Mouse (Mus musculus) bone marrow, adult 2 months (tissue): Measurements from ENCODE around the gene Relb. TPM values are rescaled to one million over a fixed set of nuclear protein-coding genes. Genes with fewer than 3 reads are reported as not detected.
A peak's percentile ranks its signal among the peaks of the same experiment; 100 is the strongest.

Experiments used
- H3K27ac ChIP-seq: fragments of 200-500 bp; 2 replicates; pipeline ENCODE4 v1.5.1; 2012; ENCODE audit warnings: low read depth, mild to moderate bottlenecking, control low read depth, inconsistent platforms, low read length; ENCODE audit not compliant: control insufficient read depth, poor library complexity, insufficient read depth
- H3K4me1 ChIP-seq: fragments of 200-500 bp; 2 replicates; pipeline ENCODE4 v1.6.1; 2011; ENCODE audit warnings: low read length; ENCODE audit not compliant: control insufficient read depth, insufficient read depth
- H3K4me3 ChIP-seq: fragments of 200-500 bp; replicated peaks from 2 replicates; pipeline ENCODE3; 2011; ENCODE audit warnings: mild to moderate bottlenecking, low read depth, low read length, control low read depth; ENCODE audit not compliant: control insufficient read depth
- CTCF ChIP-seq: fragments of 200-500 bp; IDR thresholded peaks from 2 replicates; pipeline ENCODE4 v1.5.1; 2011; ENCODE audit warnings: low read length, control low read depth; ENCODE audit not compliant: control insufficient read depth, insufficient read depth
- POLR2A ChIP-seq: fragments of 200-500 bp; IDR thresholded peaks from 2 replicates; pipeline ENCODE4 v1.6.1; 2011; ENCODE audit warnings: low read depth, mild to moderate bottlenecking, control low read depth, low read length, borderline replicate concordance; ENCODE audit not compliant: control insufficient read depth
- WGBS: fragments of 180-500 bp; shearing (Covaris S2); methylation state at CpG from one replicate; pipeline ENCODE4 v1.1.7; 2018; 5-methylcytosine and 5-hydroxymethylcytosine counted together
- polyA plus RNA-seq: library from polyadenylated mRNA; stranded (reverse); fragments of >200 nt; gene quantifications from 2 replicates; pipeline ENCODE4 v1.2.4, GENCODE M21; 2011; ENCODE audit warnings: low replicate concordance; ENCODE audit not compliant: missing spikeins, insufficient read depth, insufficient read length

Gene Relb
- polyA plus RNA-seq, 1 experiment = 12.0 TPM

GRCm38 (mm10) chr7:19627721-19628120 lies 1.5 kb downstream of the Relb start:
- 67% methylated on average over 3 of the region's 3 CpGs for WGBS
- Histone ChIP-seq H3K4me1 (peaks cover 3% of the 10 kb centered on the region; the same call in 1 of the 2 replicates), H3K27ac (peak overlapping the region; percentile 17; the same call in 1 of the 2 replicates), H3K4me3 (no peak overlapping the region)
- no peak for TF ChIP-seq CTCF
- TF ChIP-seq POLR2A = no peak

- TF ChIP-seq POLR2A (no peak), CTCF (no peak)
- no peak overlapping the region for H3K27ac ChIP-seq
- no peak overlapping the region for H3K4me3 ChIP-seq
- WGBS = 78% methylated on average over 2 of the region's 2 CpGs
- no peaks in the 10 kb centered on the region for H3K4me1 ChIP-seq
These were observed 5.8 kb downstream of the Relb start for GRCm38 (mm10) chr7:19623433-19623832.

- no peak overlapping the region for H3K27ac ChIP-seq
- WGBS = 74% methylated on average over 6 of the region's 6 CpGs
- H3K4me3 ChIP-seq = no peak overlapping the region
- TF ChIP-seq POLR2A (no peak), CTCF (no peak)
- H3K4me1 ChIP-seq = no peaks in the 10 kb centered on the region
These were observed 7.0 kb downstream of the Relb start for GRCm38 (mm10) chr7:19622241-19622640.

GRCm38 (mm10) chr7:19620811-19621210 lies 8.4 kb downstream of the Relb start:
- 92% methylated on average over 7 of the region's 7 CpGs for WGBS

GRCm38 (mm10) chr7:19619004-19619801 lies 10.0 kb downstream of the Relb start:
- Histone ChIP-seq H3K4me3 (no peak overlapping the region), H3K27ac (no peak overlapping the region), H3K4me1 (no peaks in the 10 kb centered on the region; the same call in 1 of the 2 replicates)
- 41% methylated on average over 35 of the region's 35 CpGs for WGBS
- TF ChIP-seq POLR2A = no peak
- TF ChIP-seq CTCF = peak; percentile 80

More at GRCm38 (mm10) chr7:19620811-19621210, 8.4 kb downstream of the Relb start:
- H3K27ac ChIP-seq = no peak overlapping the region
- TF ChIP-seq POLR2A (no peak), CTCF (no peak)
- no peak overlapping the region for H3K4me3 ChIP-seq
- no peaks in the 10 kb centered on the region for H3K4me1 ChIP-seq

- Histone ChIP-seq H3K27ac (peak overlapping the region; percentile 23), H3K4me1 (no peaks in the 10 kb centered on the region; the same call in 1 of the 2 replicates), H3K4me3 (no peak overlapping the region)
- 59% methylated on average over 12 of the region's 12 CpGs for WGBS
- no peak for TF ChIP-seq CTCF
- no peak for TF ChIP-seq POLR2A
These were observed 14.1 kb downstream of the Relb start for GRCm38 (mm10) chr7:19615036-19615577.

- no peak overlapping the region for H3K27ac ChIP-seq
- H3K4me1 ChIP-seq = no peaks in the 10 kb centered on the region; the same call in 1 of the 2 replicates
- no peak overlapping the region for H3K4me3 ChIP-seq
- TF ChIP-seq POLR2A = no peak
- TF ChIP-seq CTCF = no peak
- 82% methylated on average over 5 of the region's 5 CpGs for WGBS
These were observed 18.3 kb downstream of the Relb start for GRCm38 (mm10) chr7:19610969-19611368.

- no peaks in the 10 kb centered on the region for H3K4me1 ChIP-seq
- no peak overlapping the region for H3K27ac ChIP-seq
- WGBS = 88% methylated on average over 12 of the region's 12 CpGs
- TF ChIP-seq POLR2A (no peak), CTCF (peak; percentile 9; the same call in 1 of the 2 replicates)
- no peak overlapping the region for H3K4me3 ChIP-seq
These were observed 19.5 kb downstream of the Relb start for GRCm38 (mm10) chr7:19609641-19610332.
